Mouse (Mus musculus) spleen, adult 10 weeks (tissue): ENCODE measurements around the gene Dscaml1. TPM values are rescaled to one million over a fixed set of nuclear protein-coding genes. Genes with fewer than 3 reads are reported as not detected.

Experiments
- polyA plus RNA-seq: library from polyadenylated mRNA; stranded (reverse); fragments of 350-450 nt; fragmentation: Illumina TruSeq; extraction: RNeasy Lipid Tissue Mini Kit (QIAGEN cat#74804); gene quantifications from one replicate; pipeline ENCODE4 v1.2.3, GENCODE M21; 2015; ENCODE audit warnings: low replicate concordance; ENCODE audit not compliant: insufficient read depth

The Dscaml1 gene
- 0.22 TPM for polyA plus RNA-seq

GRCm38 (mm10) chr9:45426456-45426855, at the start of gene Dscaml1:
TSS of gene Dscaml1 (plus strand) at chr9:45426628.

GRCm38 (mm10) chr9:45399434-45399833, 27.0 kb upstream of the Dscaml1 start, which contains the start of gene Fxyd2:
TSS of gene Fxyd2 (plus strand) at chr9:45399669.

Other genes with a start within 250 kb of the Dscaml1 start
- 0.50 TPM for gene BC049352, start 244.6 kb upstream of the Dscaml1 start, polyA plus RNA-seq
- 0.72 TPM for gene Tmprss4, start 222.5 kb upstream of the Dscaml1 start, polyA plus RNA-seq
- 130 TPM for gene Il10ra, start 157.5 kb upstream of the Dscaml1 start, polyA plus RNA-seq
- 0.66 TPM for gene Tmprss13, start 107.5 kb upstream of the Dscaml1 start, polyA plus RNA-seq
- gene Fxyd6, start 56.4 kb upstream of the Dscaml1 start, polyA plus RNA-seq: 6.4 TPM
- gene Fxyd2, start 27.0 kb upstream of the Dscaml1 start, polyA plus RNA-seq: 2.7 TPM